Mouse (Mus musculus): ENCODE results near the gene Ebf1. TPM values are rescaled to one million over a fixed set of nuclear protein-coding genes. Genes with fewer than 3 reads are reported as not detected.
A peak's percentile ranks its signal among the peaks of the same experiment; 100 is the strongest.

Ebf1 gene
- total RNA-seq, 2 experiments from 2014 or later = 2.6 to 3.1 TPM

DNA sequence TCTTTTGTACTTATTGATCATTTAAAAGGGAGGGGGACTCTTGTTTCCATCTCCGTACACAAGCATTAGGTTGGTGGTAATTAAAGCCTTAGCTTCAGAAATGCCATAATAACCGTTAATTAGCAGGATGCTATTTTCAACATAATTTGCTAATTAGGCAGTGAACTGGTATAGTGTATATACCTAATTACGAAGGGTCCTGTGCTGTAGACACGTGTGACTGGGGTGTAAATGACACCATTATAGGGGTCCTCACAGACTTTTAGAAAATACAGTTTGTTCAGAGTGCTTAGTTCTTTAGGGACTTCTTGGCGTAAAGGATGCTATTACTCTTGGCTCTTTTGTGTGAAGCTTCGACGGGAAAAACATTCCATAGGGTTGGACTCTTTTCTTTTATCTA, 167.9 kb downstream of the Ebf1 start:
- DNase-seq = no peak

DNA sequence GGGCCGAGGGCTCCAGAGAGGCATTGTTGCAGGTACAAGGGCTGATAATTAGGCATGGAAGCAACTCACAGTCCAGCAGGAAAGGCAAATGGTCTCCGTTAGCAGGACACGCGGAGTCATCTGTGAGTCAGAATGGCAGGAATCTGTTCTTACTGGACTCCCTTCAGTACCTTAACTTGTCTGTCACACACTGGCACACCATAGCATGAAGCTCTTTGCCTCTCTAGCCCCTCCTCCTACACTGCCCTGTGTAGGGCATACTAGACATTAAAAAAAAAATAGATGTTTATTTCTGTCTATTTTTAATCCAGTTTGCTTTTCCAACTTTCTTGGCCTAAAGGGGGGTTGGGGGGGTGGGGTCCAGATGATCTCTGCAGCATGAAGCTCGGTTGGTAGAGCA, 168.4 kb downstream of the Ebf1 start:
- no peak for DNase-seq

DNA sequence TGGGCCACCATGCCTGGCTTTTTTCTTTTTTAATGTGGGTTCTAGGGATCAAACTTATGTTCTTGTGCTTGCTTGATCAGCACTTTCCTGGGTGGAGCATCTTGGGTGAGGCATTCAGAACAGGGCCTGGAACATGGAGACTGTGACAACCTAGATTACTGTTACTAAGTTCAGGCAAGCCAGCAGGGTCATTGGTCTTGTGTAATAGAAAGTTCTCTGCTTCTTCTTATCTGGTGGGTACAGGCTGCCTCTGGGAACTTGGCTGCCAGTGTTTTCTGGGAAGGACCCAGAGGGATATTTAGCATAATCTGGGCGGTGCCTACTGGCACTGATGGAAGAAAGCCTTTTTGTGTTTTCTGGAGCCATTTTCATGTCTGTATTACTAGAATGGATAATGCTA, 170.9 kb downstream of the Ebf1 start:
- DNase-seq = no peak

- DNase-seq = no peak
Observed at GRCm38 (mm10) chr11:44792816-44793215, 175.7 kb downstream of the Ebf1 start.

- DNase-seq = no peak
Observed at GRCm38 (mm10) chr11:44794883-44795282, 177.8 kb downstream of the Ebf1 start.

DNA sequence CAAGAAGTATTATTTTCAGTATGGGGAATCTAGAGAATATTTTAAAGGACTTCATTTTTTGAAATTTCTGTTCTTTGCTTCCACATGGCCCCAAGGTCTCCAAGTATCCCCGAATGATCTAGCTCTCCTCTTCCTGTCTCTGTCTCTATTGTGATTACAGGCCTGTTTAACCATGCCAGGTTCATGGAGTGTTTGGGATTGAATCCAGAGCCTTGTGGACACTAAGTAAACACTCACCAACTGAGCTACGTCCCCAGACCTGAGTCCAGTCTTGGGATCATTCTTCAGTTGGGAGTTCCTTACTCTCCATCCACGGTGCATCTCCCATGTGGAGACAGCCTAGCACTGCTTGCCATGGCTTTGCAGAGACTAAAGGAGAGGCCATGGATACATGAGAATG, 178.7 kb downstream of the Ebf1 start:
- no peak for DNase-seq

DNA sequence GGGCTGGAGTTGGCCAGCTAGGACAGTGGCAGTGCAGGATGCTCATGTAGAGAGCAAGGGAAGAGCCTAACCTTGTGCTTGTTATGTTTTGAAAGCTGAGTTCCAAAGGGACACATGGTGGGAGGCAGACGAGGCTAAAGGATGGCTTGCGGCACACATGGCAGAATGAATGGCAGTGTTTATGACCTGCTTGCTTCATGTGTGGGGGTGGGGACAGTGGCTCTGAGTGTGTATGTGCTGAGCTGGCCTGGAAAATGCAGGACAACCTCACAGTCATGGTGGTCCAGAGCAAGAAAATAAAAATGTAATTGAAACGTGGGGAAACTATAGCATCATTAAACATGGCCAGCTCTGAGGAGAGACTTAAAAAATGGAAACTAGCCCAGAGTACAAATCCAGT, 181.2 kb downstream of the Ebf1 start:
- DNase-seq = no peak

DNA sequence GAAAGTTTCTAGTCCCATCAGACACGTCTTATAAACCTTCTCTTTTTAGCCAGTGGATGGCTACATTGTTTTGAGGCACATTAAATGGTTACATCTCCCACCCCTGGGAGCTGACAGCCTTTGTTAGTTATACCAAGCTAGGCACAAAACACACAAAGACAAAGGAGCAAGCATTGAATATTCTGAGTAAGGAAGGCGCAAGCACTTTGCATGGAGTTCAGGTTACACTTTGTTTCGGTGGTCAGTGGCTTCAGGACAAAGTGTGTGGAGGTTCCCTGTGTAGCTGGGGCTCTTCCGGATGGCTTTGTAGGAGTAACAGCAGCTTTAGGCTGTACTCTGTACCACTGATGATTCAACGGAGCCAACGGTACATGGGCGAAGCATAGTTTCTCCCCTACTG, 186.9 kb downstream of the Ebf1 start:
- no peak for DNase-seq

GRCm38 (mm10) chr11:44806589-44806988, 189.5 kb downstream of the Ebf1 start:
- DNase-seq = peak; percentile 26 to 31

- DNase-seq = no peak
Observed at GRCm38 (mm10) chr11:44808855-44809546, 191.9 kb downstream of the Ebf1 start.

GRCm38 (mm10) chr11:44811007-44811406, 193.9 kb downstream of the Ebf1 start:
- DNase-seq = no peak

DNA sequence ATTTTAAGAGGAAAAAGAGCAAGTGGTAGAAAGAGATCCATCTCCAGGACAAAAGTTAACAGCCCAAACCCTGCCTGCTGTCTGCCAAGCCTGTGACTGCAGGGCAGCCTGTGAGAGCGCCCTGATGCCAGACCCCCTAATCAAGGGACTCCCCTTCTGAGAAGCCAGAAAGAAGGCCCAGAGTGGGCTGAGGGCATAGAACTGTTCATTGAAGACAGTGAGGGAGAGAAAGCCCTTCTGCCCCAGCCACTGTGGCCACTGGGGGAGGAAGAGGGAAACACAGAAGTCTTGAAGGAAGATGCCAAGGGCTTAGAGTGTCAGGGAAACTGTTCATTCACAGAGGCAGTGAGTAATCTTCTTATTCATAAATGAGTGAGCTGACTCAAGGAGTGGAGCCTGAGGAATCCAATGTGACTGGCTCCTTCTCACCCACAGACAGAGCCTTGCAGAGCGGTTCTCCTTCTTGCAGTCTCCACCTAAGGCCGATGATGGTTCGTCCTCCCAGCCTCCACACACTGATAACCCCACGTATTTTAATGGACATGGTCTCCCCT, 195.2 kb downstream of the Ebf1 start:
- DNase-seq = no peak

- no peak for DNase-seq
Observed at GRCm38 (mm10) chr11:44813534-44813933, 196.4 kb downstream of the Ebf1 start.

GRCm38 (mm10) chr11:44814847-44815246, 197.7 kb downstream of the Ebf1 start:
- no peak for DNase-seq

GRCm38 (mm10) chr11:44815991-44816390, 198.9 kb downstream of the Ebf1 start:
- no peak for DNase-seq

- DNase-seq = no peak
Observed at GRCm38 (mm10) chr11:44822312-44822711, 205.2 kb downstream of the Ebf1 start.

- DNase-seq = no peak
Observed at GRCm38 (mm10) chr11:44832227-44832939, 215.3 kb downstream of the Ebf1 start.

- DNase-seq = no peak
Observed at GRCm38 (mm10) chr11:44832940-44833254, 215.8 kb downstream of the Ebf1 start.

DNA sequence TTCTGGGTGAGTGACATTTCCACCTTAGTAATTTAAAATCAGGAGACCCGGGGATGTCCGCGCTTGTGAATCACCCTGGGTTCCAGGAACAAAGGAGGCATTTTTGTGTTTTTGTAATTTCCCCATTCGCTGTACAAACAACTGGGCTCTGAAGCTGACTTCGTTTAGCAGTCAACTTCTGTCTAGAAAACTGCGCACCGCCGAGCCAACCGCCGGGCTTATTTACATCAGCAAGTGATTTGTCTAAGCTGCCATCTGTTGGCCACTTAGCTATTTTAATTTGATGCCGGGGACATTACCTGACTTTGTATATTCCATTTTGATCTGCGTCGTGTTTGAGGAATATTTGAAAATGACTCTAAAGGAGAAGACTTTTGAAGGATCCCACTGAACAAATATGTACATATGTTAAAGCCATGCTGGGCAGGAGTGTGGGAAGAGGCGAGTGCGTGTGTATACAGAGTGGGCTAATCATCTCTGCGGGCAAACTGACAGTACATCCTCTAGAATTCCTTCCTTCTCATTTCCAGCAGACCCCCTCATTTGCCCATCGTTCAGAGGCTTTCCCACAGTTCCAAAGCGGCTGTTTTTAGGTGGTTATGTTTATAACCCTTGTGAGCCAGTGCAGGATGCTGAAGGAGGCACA, 216.4 kb downstream of the Ebf1 start:
- no peak for DNase-seq

DNA sequence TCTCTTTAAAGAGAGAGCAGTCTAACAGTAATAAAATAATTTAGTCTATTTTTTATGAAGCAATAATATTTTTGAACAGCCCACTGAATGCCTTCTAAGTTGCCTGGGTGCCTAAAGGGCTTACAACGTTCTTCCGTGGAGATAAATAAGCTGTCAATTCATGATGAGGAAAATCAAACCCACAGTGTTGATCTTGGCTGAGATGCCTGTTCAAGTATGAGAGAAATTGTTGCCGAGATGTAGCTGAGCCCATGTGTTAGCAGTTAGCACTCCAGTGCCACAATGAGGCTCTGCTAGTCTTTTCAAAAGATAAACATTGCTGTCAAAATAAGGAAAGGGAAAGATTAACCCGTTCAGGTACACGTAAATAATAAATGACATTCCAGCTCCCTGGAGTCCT, 218.0 kb downstream of the Ebf1 start:
- no peak for DNase-seq

- DNase-seq = no peak
Observed at GRCm38 (mm10) chr11:44837592-44837991, 220.5 kb downstream of the Ebf1 start.

- DNase-seq = no peak
Observed at GRCm38 (mm10) chr11:44841127-44842056, 224.3 kb downstream of the Ebf1 start.
